Mouse (Mus musculus): Measurements from ENCODE around the gene Ss18l2. TPM values are rescaled to one million over a fixed set of nuclear protein-coding genes. Genes with fewer than 3 reads are reported as not detected.

The Ss18l2 gene
- polyA plus RNA-seq, 1 experiment from 2014 or later: 115 TPM

DNA sequence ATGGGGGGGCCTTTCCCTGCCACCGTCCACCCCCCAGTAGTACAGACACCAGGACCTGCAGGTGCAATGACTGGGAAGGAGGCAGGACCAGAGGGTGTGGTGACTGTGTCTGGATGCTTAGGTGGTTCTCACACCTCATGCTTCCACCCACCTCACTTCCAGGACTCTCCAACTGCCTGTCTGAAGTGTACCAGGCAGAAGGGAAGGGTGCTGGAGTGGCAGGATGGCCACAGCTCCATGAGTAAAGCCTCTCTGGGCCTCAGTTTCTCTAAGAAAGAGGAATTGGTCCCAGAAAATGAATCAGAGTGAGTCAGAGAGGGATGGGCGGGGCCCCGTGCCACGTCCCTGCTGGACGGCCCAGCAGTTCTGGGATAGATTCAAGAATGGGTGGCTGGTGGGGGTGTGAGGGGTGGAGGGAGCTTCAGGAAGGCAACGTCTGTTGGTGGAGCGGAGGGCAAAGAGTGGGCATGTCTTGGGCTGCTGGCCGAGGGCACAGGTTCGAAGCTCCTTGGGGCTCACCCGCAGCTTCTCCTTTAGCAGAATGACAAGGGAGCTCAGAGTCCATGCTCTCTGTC, 51.0 kb downstream of the Ss18l2 start:
- Histone ChIP-seq H3K9ac (peak overlapping the region; percentile 95), H3K9me3 (no peaks in the 10 kb centered on the region), H3K27me3 (no peaks in the 10 kb centered on the region), H3K4me1 (peaks cover 50% of the 10 kb centered on the region), H3K4me3 (peak overlapping the region; percentile 87), H3K36me3 (peaks cover 48% of the 10 kb centered on the region), H3K4me2 (peak overlapping the region; percentile 76), H3K27ac (peak overlapping the region; percentile 91; the same call in 1 of the 2 replicates)
- no peak for ATAC-seq (ENCODE audit: insufficient number of reproducible peaks, insufficient read depth, low FRiP score, low TSS enrichment, low read depth)
- WGBS: 63% methylated on average over 10 of the region's 10 CpGs

DNA sequence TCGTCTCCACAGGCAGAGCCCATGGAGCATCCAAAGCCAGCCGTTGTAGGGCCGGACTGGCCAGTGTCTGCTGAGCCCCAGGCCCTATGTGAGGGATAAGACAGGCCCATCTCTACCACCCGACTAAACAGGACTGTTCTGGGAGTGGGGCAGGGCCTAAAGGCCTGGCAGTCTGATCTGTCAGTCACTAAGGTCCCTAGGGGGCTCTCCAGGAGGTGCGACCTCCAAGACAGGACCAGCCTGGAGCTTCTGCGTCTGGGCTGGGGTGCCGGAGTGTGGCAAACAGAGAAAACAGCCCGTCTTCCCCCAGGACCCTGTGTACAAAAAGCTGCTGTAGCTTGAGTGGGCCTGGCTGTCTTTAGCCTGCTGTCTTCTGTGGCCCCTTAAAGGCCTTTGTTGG, 51.7 kb downstream of the Ss18l2 start:
- no peak for ATAC-seq (ENCODE audit: insufficient number of reproducible peaks, insufficient read depth, low FRiP score, low TSS enrichment, low read depth)
- Histone ChIP-seq H3K9me3 (no peaks in the 10 kb centered on the region), H3K9ac (no peak overlapping the region), H3K4me2 (peak overlapping the region; percentile 76; the same call in 1 of the 2 replicates), H3K4me1 (peaks cover 47% of the 10 kb centered on the region), H3K27ac (no peak overlapping the region; the same call in 1 of the 2 replicates), H3K4me3 (no peak overlapping the region), H3K36me3 (peaks cover 50% of the 10 kb centered on the region), H3K27me3 (no peaks in the 10 kb centered on the region)
- 63% methylated on average over 8 of the region's 8 CpGs for WGBS

GRCm38 (mm10) chr9:121762248-121762647, 52.1 kb downstream of the Ss18l2 start:
- no peak overlapping the region for H3K4me2 ChIP-seq
- H3K27ac ChIP-seq: no peak overlapping the region
- ATAC-seq (ENCODE audit: insufficient number of reproducible peaks, insufficient read depth, low FRiP score, low TSS enrichment, low read depth): no peak
- H3K4me1 ChIP-seq: peaks cover 44% of the 10 kb centered on the region
- no peaks in the 10 kb centered on the region for H3K9me3 ChIP-seq
- no peak overlapping the region for H3K9ac ChIP-seq
- 87% methylated on average over 10 of the region's 10 CpGs for WGBS
- H3K27me3 ChIP-seq: no peaks in the 10 kb centered on the region
- no peak overlapping the region for H3K4me3 ChIP-seq
- H3K36me3 ChIP-seq: peaks cover 52% of the 10 kb centered on the region

- H3K36me3 ChIP-seq: peaks cover 57% of the 10 kb centered on the region
- H3K4me3 ChIP-seq: no peak overlapping the region
- no peak overlapping the region for H3K27ac ChIP-seq
- no peaks in the 10 kb centered on the region for H3K9me3 ChIP-seq
- peaks cover 44% of the 10 kb centered on the region for H3K4me1 ChIP-seq
- H3K4me2 ChIP-seq: no peak overlapping the region
- H3K9ac ChIP-seq: 0 out of 2 replicates have a peak overlapping the region, but pooled peaks have one; percentile 27
- 90% methylated on average over 25 of the region's 25 CpGs for WGBS
- ATAC-seq (ENCODE audit: insufficient number of reproducible peaks, insufficient read depth, low FRiP score, low TSS enrichment, low read depth): no peak
- H3K27me3 ChIP-seq: no peaks in the 10 kb centered on the region
Measured at GRCm38 (mm10) chr9:121762761-121763160, 52.6 kb downstream of the Ss18l2 start.

Other genes starting within 250 kb of the Ss18l2 start
- 0.53 TPM in 1 of 2 replicates, not detected in the other for gene Cck, start 214.6 kb upstream of the Ss18l2 start, polyA plus RNA-seq (2015; fragmentation: Nextera tagmentation; extraction: Ambion mirVana)
- gene Lyzl4, start 68.2 kb upstream of the Ss18l2 start, polyA plus RNA-seq (2015; fragmentation: Nextera tagmentation; extraction: Ambion mirVana): 0.28 and 0.34 TPM in 2 replicates
- 0.67 TPM in 2 replicates for gene Vipr1, start 67.6 kb upstream of the Ss18l2 start, polyA plus RNA-seq (2015; fragmentation: Nextera tagmentation; extraction: Ambion mirVana)
- gene Sec22c, start 4.8 kb upstream of the Ss18l2 start, polyA plus RNA-seq (2015; fragmentation: Nextera tagmentation; extraction: Ambion mirVana): 15.8 and 16.8 TPM in 2 replicates
- 70.1 and 84.9 TPM in 2 replicates for gene Nktr, start 8.8 kb downstream of the Ss18l2 start, polyA plus RNA-seq (2015; fragmentation: Nextera tagmentation; extraction: Ambion mirVana)
- 14.0 and 16.5 TPM in 2 replicates for gene Zfp651, start 49.0 kb downstream of the Ss18l2 start, polyA plus RNA-seq (2015; fragmentation: Nextera tagmentation; extraction: Ambion mirVana)
- 1.1 and 1.2 TPM in 2 replicates for gene Klhl40, start 67.3 kb downstream of the Ss18l2 start, polyA plus RNA-seq (2015; fragmentation: Nextera tagmentation; extraction: Ambion mirVana)
- 0.20 TPM in 1 of 2 replicates, not detected in the other for gene Hhatl, start 82.2 kb downstream of the Ss18l2 start, polyA plus RNA-seq (2015; fragmentation: Nextera tagmentation; extraction: Ambion mirVana)
- 0.85 and 1.0 TPM in 2 replicates for gene Ccdc13, start 129.1 kb downstream of the Ss18l2 start, polyA plus RNA-seq (2015; fragmentation: Nextera tagmentation; extraction: Ambion mirVana)
- gene Higd1a, start 148.0 kb downstream of the Ss18l2 start, polyA plus RNA-seq (2015; fragmentation: Nextera tagmentation; extraction: Ambion mirVana): 162 and 168 TPM in 2 replicates
- 0.58 TPM in 1 of 2 replicates, not detected in the other for gene Ackr2, start 188.0 kb downstream of the Ss18l2 start, polyA plus RNA-seq (2015; fragmentation: Nextera tagmentation; extraction: Ambion mirVana)
- 0.14 TPM in 1 of 2 replicates, not detected in the other for gene Cyp8b1, start 206.0 kb downstream of the Ss18l2 start, polyA plus RNA-seq (2015; fragmentation: Nextera tagmentation; extraction: Ambion mirVana)
- gene Fam198a, start 240.7 kb downstream of the Ss18l2 start, polyA plus RNA-seq (2015; fragmentation: Nextera tagmentation; extraction: Ambion mirVana): 2.4 and 3.2 TPM in 2 replicates

Data from embryonic facial prominence, embryonic 13.5 days (tissue).